Mouse (Mus musculus) heart, postnatal 0 days (tissue): ENCODE data around the gene Ppm1m. TPM values are rescaled to one million over a fixed set of nuclear protein-coding genes. Genes with fewer than 3 reads are reported as not detected.

Source experiments
- ATAC-seq: fragments of 200-750 bp; cut with Nextera tagmentation; 2 replicates; pipeline ENCODE4 v1.8.0; 2017; ENCODE audit warnings: low read depth, moderate number of reproducible peaks, moderate library complexity; ENCODE audit not compliant: insufficient read depth
- DNase-seq: peaks from one replicate; pipeline ENCODE4 v3.0.0-alpha.2; 2016; ENCODE audit warnings: low spot score
- H3K27ac ChIP-seq: fragments of 300-500 bp; sonication (generic); 2 replicates; pipeline ENCODE4 v1.5.1; 2014; ENCODE audit warnings: low read depth, mild to moderate bottlenecking
- H3K27me3 ChIP-seq: fragments of 300-500 bp; sonication (generic); 2 replicates; pipeline ENCODE4 v1.6.1; 2014; ENCODE audit warnings: low read length, mixed read lengths; ENCODE audit not compliant: control insufficient read depth, insufficient read depth
- H3K36me3 ChIP-seq: fragments of 300-500 bp; sonication (generic); replicated peaks from 2 replicates; pipeline ENCODE4 v1.6.1; 2014; ENCODE audit warnings: low read length, mixed read lengths; ENCODE audit not compliant: control insufficient read depth, insufficient read depth
- H3K4me1 ChIP-seq: fragments of 300-500 bp; sonication (generic); 2 replicates; pipeline ENCODE4 v1.6.1; 2014; ENCODE audit warnings: antibody characterized with exemption; ENCODE audit not compliant: control insufficient read depth, insufficient read depth
- H3K4me2 ChIP-seq: fragments of 300-500 bp; sonication (generic); 2 replicates; pipeline ENCODE4 v1.6.1; 2014; ENCODE audit warnings: low read depth, mild to moderate bottlenecking, low read length, moderate library complexity
- H3K4me3 ChIP-seq: fragments of 300-500 bp; sonication (generic); 2 replicates; pipeline ENCODE4 v1.5.1; 2014; ENCODE audit warnings: low read depth, low read length
- H3K9ac ChIP-seq: fragments of 300-500 bp; sonication (generic); replicated peaks from 2 replicates; pipeline ENCODE4 v1.6.1; 2014; ENCODE audit warnings: low read depth, low read length, mixed read lengths
- H3K9me3 ChIP-seq: fragments of 300-500 bp; sonication (generic); replicated peaks from 2 replicates; pipeline ENCODE4 v1.6.1; 2016; ENCODE audit warnings: low read length; ENCODE audit not compliant: control insufficient read depth
- CTCF ChIP-seq: IDR thresholded peaks from 2 replicates; pipeline ENCODE4 v1.5.1; 2016; ENCODE audit warnings: antibody characterized with exemption, control low read depth, low read depth
- EP300 ChIP-seq: IDR thresholded peaks from 2 replicates; pipeline ENCODE4 v1.6.1; 2016; ENCODE audit warnings: antibody characterized with exemption, low read depth
- WGBS: fragments of 180-500 bp; shearing (Covaris S2); extraction: QIAGEN DNeasy Blood & Tissue Kit; methylation state at CpG from one replicate; pipeline ENCODE4 v1.1.7; 2014; 5-methylcytosine and 5-hydroxymethylcytosine counted together
- microRNA counts: library from miRNA; unstranded; fragments of <30 nt; microRNA quantifications from one replicate; lab custom pipeline; 2015
- microRNA-seq: library from miRNA; unstranded; fragments of <30 nt; microRNA quantifications from one replicate; pipeline ENCODE4, GENCODE M21; 2016
- polyA plus RNA-seq: library from polyadenylated mRNA; unstranded; fragments of >200 nt; fragmentation: Nextera tagmentation; extraction: Ambion mirVana; gene quantifications from 2 replicates; pipeline ENCODE4 v1.2.1, GENCODE M21; 2015
- total RNA-seq: library from RNA; depleted of rRNA; stranded (reverse); fragments of >200 nt; gene quantifications from 2 replicates; pipeline ENCODE4 v1.2.3, GENCODE M21; 2014; ENCODE audit warnings: low replicate concordance; rRNA removed

The Ppm1m gene
- total and polyA plus RNA-seq, 2 experiments from 2014 or later: 13.1 to 22.8 TPM

DNA sequence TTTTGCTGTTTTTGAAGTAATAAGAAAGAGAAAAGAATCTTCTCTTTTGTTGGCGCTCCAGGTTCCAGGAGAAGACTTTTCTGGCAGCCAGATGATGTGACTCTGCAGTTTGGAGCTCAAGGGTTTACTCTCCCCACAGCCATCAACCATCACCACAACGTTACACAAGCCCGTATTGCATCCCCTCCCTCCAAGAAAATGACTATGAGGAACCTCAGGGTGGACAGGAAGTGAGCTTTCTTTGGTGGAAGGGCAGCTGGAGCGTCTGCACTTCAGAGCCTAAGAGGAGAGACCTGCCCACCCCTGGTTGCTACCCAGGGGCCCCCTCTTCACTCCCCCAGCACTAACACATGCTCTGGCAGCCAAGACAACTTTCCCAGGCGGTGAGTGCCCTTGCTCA is 52.3 kb downstream of the Ppm1m start:
- no peak for ATAC-seq
- Histone ChIP-seq H3K9ac (no peak overlapping the region), H3K27ac (no peak overlapping the region), H3K4me1 (no peaks in the 10 kb centered on the region; the same call in 1 of the 2 replicates), H3K27me3 (peaks cover 48% of the 10 kb centered on the region), H3K4me2 (no peak overlapping the region), H3K36me3 (no peaks in the 10 kb centered on the region), H3K9me3 (no peaks in the 10 kb centered on the region), H3K4me3 (no peak overlapping the region)
- 15% methylated on average over 5 of the region's 5 CpGs for WGBS
- TF ChIP-seq EP300 (no peak), CTCF (no peak)
- DNase-seq: no peak

DNA sequence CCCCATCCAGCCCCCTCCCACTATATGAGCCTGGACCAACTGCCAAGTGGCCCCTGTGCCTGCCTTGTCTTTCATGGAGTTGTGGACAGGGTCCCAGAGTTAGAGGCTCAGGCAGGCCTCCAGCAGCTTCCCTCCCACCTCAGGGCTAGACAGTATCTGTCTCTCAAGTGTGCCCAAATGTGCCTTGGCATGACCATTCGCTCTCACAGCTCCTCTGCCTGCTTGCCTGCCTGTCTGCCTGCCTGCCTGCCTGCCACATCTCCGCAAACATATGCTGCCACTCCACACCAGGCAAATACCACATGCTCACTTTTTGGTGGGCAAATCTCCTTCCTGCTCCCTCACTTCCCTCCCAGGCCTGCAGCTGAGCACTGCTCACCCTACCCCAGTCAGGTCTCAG is 54.0 kb downstream of the Ppm1m start:
- no peak overlapping the region for H3K27ac ChIP-seq
- no peak for DNase-seq
- H3K9me3 ChIP-seq: no peaks in the 10 kb centered on the region
- peaks cover 39% of the 10 kb centered on the region for H3K27me3 ChIP-seq
- no peaks in the 10 kb centered on the region; the same call in 1 of the 2 replicates for H3K4me1 ChIP-seq
- TF ChIP-seq EP300 (no peak), CTCF (no peak)
- H3K36me3 ChIP-seq: no peaks in the 10 kb centered on the region
- WGBS: 49% methylated on average over 2 of the region's 2 CpGs
- no peak overlapping the region for H3K4me2 ChIP-seq
- no peak for ATAC-seq
- no peak overlapping the region for H3K4me3 ChIP-seq
- no peak overlapping the region for H3K9ac ChIP-seq

MicroRNA genes within 50 kb of the gene (microRNA counts, 519-probe panel; counts per million panel counts)
- microRNA mmu-let-7g (lab: Ali Mortazavi, UCI): 9,229 counts per million, percentile 97 among the panel's probes with 10 or more counts

Small RNA genes within 50 kb of the gene (microRNA-seq; reads per million reads assigned to microRNA genes)
- gene Mir135a-1: 0.54 reads per million
- 58,560 reads per million, percentile 99 among the genes with 10 or more reads in this experiment for gene Mirlet7g

Other genes starting within 250 kb of the Ppm1m start
- 0.23 TPM in 1 of 2 replicates, not detected in the other for gene Col6a5, start 239.1 kb downstream of the Ppm1m start, total RNA-seq
- 0.03 and 0.15 TPM in 2 replicates for gene Col6a5, start 239.1 kb downstream of the Ppm1m start, polyA plus RNA-seq
- under 0.01 TPM in 1 of 2 replicates, not detected in the other for gene Col6a4, start 103.0 kb downstream of the Ppm1m start, total RNA-seq
- gene Col6a4, start 103.0 kb downstream of the Ppm1m start, polyA plus RNA-seq: 0.01 TPM in 1 of 2 replicates, not detected in the other
- 2.0 and 2.5 TPM in 2 replicates for gene Glyctk, start 41.6 kb downstream of the Ppm1m start, total RNA-seq
- 0.90 and 1.1 TPM in 2 replicates for gene Glyctk, start 41.6 kb downstream of the Ppm1m start, polyA plus RNA-seq
- gene Wdr82, start 28.8 kb downstream of the Ppm1m start, total RNA-seq: 122 and 124 TPM in 2 replicates
- 13.9 and 14.3 TPM in 2 replicates for gene Wdr82, start 28.8 kb downstream of the Ppm1m start, polyA plus RNA-seq
- 92.1 and 105 TPM in 2 replicates for gene Twf2, start 3.4 kb upstream of the Ppm1m start, total RNA-seq
- 57.3 and 64.2 TPM in 2 replicates for gene Twf2, start 3.4 kb upstream of the Ppm1m start, polyA plus RNA-seq
- not detected in 2 replicates for gene Tlr9, start 22.9 kb upstream of the Ppm1m start, total RNA-seq
- gene Tlr9, start 22.9 kb upstream of the Ppm1m start, polyA plus RNA-seq: 0.04 and 0.05 TPM in 2 replicates
- gene Alas1, start 48.9 kb upstream of the Ppm1m start, total RNA-seq: 309 and 334 TPM in 2 replicates
- 385 and 421 TPM in 2 replicates for gene Alas1, start 48.9 kb upstream of the Ppm1m start, polyA plus RNA-seq
- 12.3 and 38.0 TPM in 2 replicates for gene Poc1a, start 81.3 kb upstream of the Ppm1m start, total RNA-seq
- 13.6 and 13.8 TPM in 2 replicates for gene Poc1a, start 81.3 kb upstream of the Ppm1m start, polyA plus RNA-seq
- 46.9 and 47.7 TPM in 2 replicates for gene Dusp7, start 168.9 kb upstream of the Ppm1m start, total RNA-seq
- gene Dusp7, start 168.9 kb upstream of the Ppm1m start, polyA plus RNA-seq: 9.1 and 10.3 TPM in 2 replicates
- 783 and 913 TPM in 2 replicates for gene Rpl29, start 229.7 kb upstream of the Ppm1m start, total RNA-seq
- 504 and 531 TPM in 2 replicates for gene Rpl29, start 229.7 kb upstream of the Ppm1m start, polyA plus RNA-seq
- 38.5 and 45.3 TPM in 2 replicates for gene Acy1, start 238.6 kb upstream of the Ppm1m start, total RNA-seq
- gene Acy1, start 238.6 kb upstream of the Ppm1m start, polyA plus RNA-seq: 19.0 and 20.1 TPM in 2 replicates
- 14.9 and 46.8 TPM in 2 replicates for gene Abhd14b, start 247.7 kb upstream of the Ppm1m start, total RNA-seq
- gene Abhd14b, start 247.7 kb upstream of the Ppm1m start, polyA plus RNA-seq: 5.3 and 5.9 TPM in 2 replicates
- 57.3 and 64.8 TPM in 2 replicates for gene Abhd14a, start 247.9 kb upstream of the Ppm1m start, total RNA-seq
- 45.8 and 47.1 TPM in 2 replicates for gene Abhd14a, start 247.9 kb upstream of the Ppm1m start, polyA plus RNA-seq